Mouse (Mus musculus) ZHBTc4 (cell line): ENCODE measurements around the gene Map3k5.

Experiments used
- DNase-seq: peaks from one replicate; pipeline ENCODE4 v3.0.0-alpha.2; 2011; ENCODE audit warnings: low read depth, low spot score

The Map3k5 gene

DNA sequence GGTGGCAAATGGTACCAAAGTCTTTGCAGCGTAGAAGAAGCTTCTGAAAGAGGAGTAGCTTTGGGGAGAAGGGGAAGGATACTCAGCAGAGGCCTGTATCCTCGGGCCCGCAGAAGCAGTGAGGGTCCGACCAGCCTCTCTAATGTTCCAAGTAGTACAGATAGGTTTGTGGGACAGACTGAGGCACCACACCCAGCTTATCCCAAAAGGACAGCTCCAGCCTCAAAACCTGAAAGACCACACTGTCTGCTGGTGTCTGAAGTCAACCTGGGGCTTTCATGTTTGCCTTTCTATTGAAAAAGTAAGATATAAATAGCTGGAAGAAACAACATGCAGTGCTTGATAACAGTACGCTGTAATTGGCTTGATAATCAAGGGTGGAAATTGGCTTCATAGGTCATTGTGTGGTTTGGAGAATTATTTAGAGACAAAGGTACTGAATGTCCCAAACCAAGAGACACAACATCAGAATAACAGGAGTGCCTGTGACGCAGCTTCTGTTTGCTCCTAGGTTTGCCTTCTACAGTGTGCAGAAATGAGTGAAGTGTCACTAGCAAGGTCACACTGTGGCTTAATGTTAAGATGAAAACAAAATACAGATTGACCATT lies 256.0 kb downstream of the Map3k5 start:
- no peak for DNase-seq
